Mouse (Mus musculus) C2C12 (cell line): Measurements from ENCODE around the gene Cd8b1.

ENCODE experiments used
- CEBPB ChIP-seq: IDR thresholded peaks from one replicate; pipeline ENCODE4 v1.6.1; 2011; ENCODE audit warnings: low read depth, mild to moderate bottlenecking, control low read depth, moderate library complexity
- CTCF ChIP-seq: IDR thresholded peaks from one replicate; pipeline ENCODE4 v1.5.1; 2011; ENCODE audit not compliant: control insufficient read depth, insufficient read depth, insufficient read length
- FOSL1 ChIP-seq: IDR thresholded peaks from one replicate; pipeline ENCODE4 v1.8.0; 2011; ENCODE audit warnings: mild to moderate bottlenecking, low read length; ENCODE audit not compliant: poor library complexity, insufficient read depth, severe bottlenecking
- MAX ChIP-seq: IDR thresholded peaks from one replicate; pipeline ENCODE4 v1.6.1; 2011; ENCODE audit warnings: mild to moderate bottlenecking, control low read depth
- MYOD1 ChIP-seq: IDR thresholded peaks from one replicate; pipeline ENCODE4 v1.6.1; 2011; ENCODE audit warnings: low read depth; ENCODE audit not compliant: control insufficient read depth, insufficient read length
- MYOG ChIP-seq: IDR thresholded peaks from one replicate; pipeline ENCODE4 v1.6.1; 2011; ENCODE audit not compliant: control insufficient read depth, insufficient read length; ENCODE audit errors: extremely low read depth
- USF1 ChIP-seq: IDR thresholded peaks from one replicate; pipeline ENCODE4 v1.6.1; 2011; ENCODE audit warnings: low read depth, mild to moderate bottlenecking, control low read depth, moderate library complexity

GRCm38 (mm10) chr6:71351201-71351600 is 28.6 kb downstream of the Cd8b1 start:
- TF ChIP-seq CTCF (no peak), USF1 (no peak), MYOD1 (no peak), CEBPB (no peak), MYOG (no peak), MAX (no peak), FOSL1 (no peak)
